Mouse (Mus musculus): ENCODE data around the gene Mgmt. TPM values are rescaled to one million over a fixed set of nuclear protein-coding genes. Genes with fewer than 3 reads are reported as not detected.

The Mgmt gene
- polyA plus RNA-seq, 1 experiment from 2014 or later = 5.4 TPM

GRCm38 (mm10) chr7:136946131-136946530, 51.7 kb downstream of the Mgmt start:
- Histone ChIP-seq H3K36me3 (ENCODE audit: insufficient read depth) (no peaks in the 10 kb centered on the region), H3K4me1 (ENCODE audit: insufficient read depth) (no peaks in the 10 kb centered on the region), H3K27ac (ENCODE audit: low read depth) (no peak overlapping the region), H3K9me3 (ENCODE audit: low read depth, low read length) (no peaks in the 10 kb centered on the region), H3K27me3 (ENCODE audit: insufficient read depth, low read length) (peaks cover 33% of the 10 kb centered on the region), H3K4me2 (no peak overlapping the region), H3K4me3 (ENCODE audit: low read depth, low read length) (no peak overlapping the region), H3K9ac (no peak overlapping the region)
- TF ChIP-seq CTCF (IDR thresholded peaks at IDR 0.05; ENCODE audit: low read depth) = no peak
- ATAC-seq (ENCODE audit: insufficient read depth) (no peak), DNase-seq (peak; percentile 22)
- 63% methylated on average over 9 of the region's 9 CpGs for WGBS

- WGBS = 64% methylated on average over 6 of the region's 6 CpGs
- Histone ChIP-seq H3K27me3 (ENCODE audit: insufficient read depth, low read length) (peaks cover 33% of the 10 kb centered on the region), H3K9me3 (ENCODE audit: low read depth, low read length) (no peaks in the 10 kb centered on the region), H3K27ac (ENCODE audit: low read depth) (no peak overlapping the region), H3K4me1 (ENCODE audit: insufficient read depth) (no peaks in the 10 kb centered on the region; the same call in 1 of the 2 replicates), H3K9ac (no peak overlapping the region), H3K4me3 (ENCODE audit: low read depth, low read length) (no peak overlapping the region), H3K36me3 (ENCODE audit: insufficient read depth) (no peaks in the 10 kb centered on the region), H3K4me2 (no peak overlapping the region)
- ATAC-seq (ENCODE audit: insufficient read depth) (no peak), DNase-seq (no peak)
- no peak for TF ChIP-seq CTCF (IDR thresholded peaks at IDR 0.05; ENCODE audit: low read depth)
Observed at GRCm38 (mm10) chr7:136948275-136948810, 53.9 kb downstream of the Mgmt start.

- Histone ChIP-seq H3K36me3 (ENCODE audit: insufficient read depth) (no peaks in the 10 kb centered on the region), H3K27ac (ENCODE audit: low read depth) (no peak overlapping the region), H3K4me3 (ENCODE audit: low read depth, low read length) (no peak overlapping the region), H3K4me2 (no peak overlapping the region), H3K9ac (no peak overlapping the region), H3K9me3 (ENCODE audit: low read depth, low read length) (no peaks in the 10 kb centered on the region), H3K4me1 (ENCODE audit: insufficient read depth) (no peaks in the 10 kb centered on the region; the same call in 1 of the 2 replicates), H3K27me3 (ENCODE audit: insufficient read depth, low read length) (peaks cover 45% of the 10 kb centered on the region)
- DNase-seq (peak; percentile 77), ATAC-seq (ENCODE audit: insufficient read depth) (no peak)
- TF ChIP-seq CTCF (IDR thresholded peaks at IDR 0.05; ENCODE audit: low read depth) = no peak
- WGBS = 22% methylated on average over 7 of the region's 7 CpGs
Observed at GRCm38 (mm10) chr7:136952608-136953007, 58.2 kb downstream of the Mgmt start.

- H3K27me3 ChIP-seq (ENCODE audit: insufficient read depth, low read length) = peaks cover 45% of the 10 kb centered on the region
- ATAC-seq (ENCODE audit: insufficient read depth) (no peak), DNase-seq (no peak)
- H3K4me2 ChIP-seq = no peak overlapping the region
- no peak overlapping the region; the same call in 1 of the 2 replicates for H3K9ac ChIP-seq
- no peak overlapping the region for H3K27ac ChIP-seq (ENCODE audit: low read depth)
- H3K36me3 ChIP-seq (ENCODE audit: insufficient read depth) = no peaks in the 10 kb centered on the region
- no peak overlapping the region for H3K4me3 ChIP-seq (ENCODE audit: low read depth, low read length)
- TF ChIP-seq CTCF (IDR thresholded peaks at IDR 0.05; ENCODE audit: low read depth) = no peak
- 30% methylated on average over 3 of the region's 3 CpGs for WGBS
- H3K4me1 ChIP-seq (ENCODE audit: insufficient read depth) = no peaks in the 10 kb centered on the region; the same call in 1 of the 2 replicates
- H3K9me3 ChIP-seq (ENCODE audit: low read depth, low read length) = no peaks in the 10 kb centered on the region
Observed at GRCm38 (mm10) chr7:136953251-136953650, 58.8 kb downstream of the Mgmt start.

- DNase-seq (no peak), ATAC-seq (ENCODE audit: insufficient read depth) (no peak)
- H3K27me3 ChIP-seq (ENCODE audit: insufficient read depth, low read length) = no peaks in the 10 kb centered on the region
- H3K9me3 ChIP-seq (ENCODE audit: low read depth, low read length) = no peaks in the 10 kb centered on the region
- WGBS = 94% methylated on average over 7 of the region's 7 CpGs
- no peak overlapping the region for H3K9ac ChIP-seq
- no peak for TF ChIP-seq CTCF (IDR thresholded peaks at IDR 0.05; ENCODE audit: low read depth)
- no peak overlapping the region for H3K4me3 ChIP-seq (ENCODE audit: low read depth, low read length)
- no peaks in the 10 kb centered on the region for H3K36me3 ChIP-seq (ENCODE audit: insufficient read depth)
- no peak overlapping the region for H3K27ac ChIP-seq (ENCODE audit: low read depth)
- no peak overlapping the region for H3K4me2 ChIP-seq
- H3K4me1 ChIP-seq (ENCODE audit: insufficient read depth) = no peaks in the 10 kb centered on the region
Observed at GRCm38 (mm10) chr7:136972361-136972760, 77.9 kb downstream of the Mgmt start.

- no peaks in the 10 kb centered on the region for H3K36me3 ChIP-seq (ENCODE audit: insufficient read depth)
- TF ChIP-seq CTCF (IDR thresholded peaks at IDR 0.05; ENCODE audit: low read depth) = no peak
Observed at GRCm38 (mm10) chr7:136975001-136975400, 80.6 kb downstream of the Mgmt start.

GRCm38 (mm10) chr7:136997456-136997855, 103.0 kb downstream of the Mgmt start:
- Histone ChIP-seq H3K36me3 (ENCODE audit: insufficient read depth) (no peaks in the 10 kb centered on the region), H3K9me3 (ENCODE audit: low read depth, low read length) (no peaks in the 10 kb centered on the region), H3K27ac (ENCODE audit: low read depth) (no peak overlapping the region), H3K4me3 (ENCODE audit: low read depth, low read length) (no peak overlapping the region), H3K4me1 (ENCODE audit: insufficient read depth) (peaks cover 5% of the 10 kb centered on the region; the same call in 1 of the 2 replicates), H3K9ac (no peak overlapping the region), H3K27me3 (ENCODE audit: insufficient read depth, low read length) (no peaks in the 10 kb centered on the region), H3K4me2 (no peak overlapping the region)
- DNase-seq (no peak), ATAC-seq (ENCODE audit: insufficient read depth) (no peak)
- no peak for TF ChIP-seq CTCF (IDR thresholded peaks at IDR 0.05; ENCODE audit: low read depth)
- 83% methylated on average over 15 of the region's 15 CpGs for WGBS

More at GRCm38 (mm10) chr7:136975001-136975400, 80.6 kb downstream of the Mgmt start:
- DNase-seq (no peak), ATAC-seq (ENCODE audit: insufficient read depth) (no peak)
- Histone ChIP-seq H3K27ac (ENCODE audit: low read depth) (no peak overlapping the region), H3K4me1 (ENCODE audit: insufficient read depth) (no peaks in the 10 kb centered on the region), H3K9ac (no peak overlapping the region), H3K4me3 (ENCODE audit: low read depth, low read length) (no peak overlapping the region), H3K9me3 (ENCODE audit: low read depth, low read length) (no peaks in the 10 kb centered on the region), H3K4me2 (no peak overlapping the region), H3K27me3 (ENCODE audit: insufficient read depth, low read length) (no peaks in the 10 kb centered on the region)
- WGBS = 85% methylated on average over 5 of the region's 5 CpGs
